Mouse (Mus musculus) hindbrain, postnatal 0 days (tissue): ENCODE measurements around the gene Zfyve27. TPM values are rescaled to one million over a fixed set of nuclear protein-coding genes. Genes with fewer than 3 reads are reported as not detected.
A peak's percentile ranks its signal among the peaks of the same experiment; 100 is the strongest.

Source experiments
- ATAC-seq: fragments of 200-750 bp; cut with Nextera tagmentation; 2 replicates; pipeline ENCODE4 v1.8.0; 2017; ENCODE audit warnings: mild to moderate bottlenecking, moderate TSS enrichment, moderate library complexity
- DNase-seq: peaks from one replicate; pipeline ENCODE4 v3.0.0-alpha.2; 2015; ENCODE audit warnings: low spot score
- H3K27ac ChIP-seq: fragments of 300-500 bp; sonication (generic); 2 replicates; pipeline ENCODE4 v1.5.1; 2014; ENCODE audit warnings: mild to moderate bottlenecking
- H3K27me3 ChIP-seq: fragments of 300-500 bp; sonication (generic); 2 replicates; pipeline ENCODE4 v1.6.1; 2014; ENCODE audit warnings: low read length, mixed read lengths; ENCODE audit not compliant: insufficient read depth
- H3K36me3 ChIP-seq: fragments of 300-500 bp; sonication (generic); 2 replicates; pipeline ENCODE4 v1.6.1; 2014; ENCODE audit warnings: low read length, mixed read lengths; ENCODE audit not compliant: insufficient read depth
- H3K4me1 ChIP-seq: fragments of 300-500 bp; sonication (generic); 2 replicates; pipeline ENCODE4 v1.6.1; 2014; ENCODE audit warnings: antibody characterized with exemption, low read length, mixed read lengths; ENCODE audit not compliant: insufficient read depth
- H3K4me2 ChIP-seq: fragments of 300-500 bp; sonication (generic); 2 replicates; pipeline ENCODE4 v1.6.1; 2014; ENCODE audit warnings: low read depth, mild to moderate bottlenecking, low read length, moderate library complexity, mixed read lengths
- H3K4me3 ChIP-seq: fragments of 300-500 bp; sonication (generic); 2 replicates; pipeline ENCODE4 v1.5.1; 2014; ENCODE audit warnings: low read length
- H3K9ac ChIP-seq: fragments of 300-500 bp; sonication (generic); replicated peaks from 2 replicates; pipeline ENCODE4 v1.6.1; 2014; ENCODE audit warnings: mild to moderate bottlenecking, low read length, moderate library complexity, mixed read lengths
- H3K9me3 ChIP-seq: fragments of 300-500 bp; sonication (generic); 2 replicates; pipeline ENCODE4 v1.6.1; 2016; ENCODE audit warnings: low read length, mixed read lengths
- CTCF ChIP-seq: IDR thresholded peaks from 2 replicates; pipeline ENCODE4 v1.5.1; 2016; ENCODE audit warnings: antibody characterized with exemption, control low read depth, low read depth
- WGBS: fragments of 180-500 bp; shearing (Covaris S2); extraction: QIAGEN DNeasy Blood & Tissue Kit; methylation state at CpG from one replicate; pipeline ENCODE4 v1.1.7; 2014; 5-methylcytosine and 5-hydroxymethylcytosine counted together
- polyA plus RNA-seq: library from polyadenylated mRNA; unstranded; fragments of >200 nt; fragmentation: Nextera tagmentation; extraction: Ambion mirVana; gene quantifications from 2 replicates; pipeline ENCODE4 v1.2.1, GENCODE M21; 2015
- total RNA-seq: library from RNA; depleted of rRNA; stranded (reverse); fragments of >200 nt; gene quantifications from 2 replicates; pipeline ENCODE4 v1.2.3, GENCODE M21; 2014

Zfyve27 gene
- total and polyA plus RNA-seq, 2 experiments from 2014 or later = 48.9 to 95.0 TPM

GRCm38 (mm10) chr19:42190494-42190893 is 26.7 kb downstream of the Zfyve27 start:
- no peak overlapping the region for H3K9ac ChIP-seq
- no peaks in the 10 kb centered on the region for H3K9me3 ChIP-seq
- H3K27me3 ChIP-seq = no peaks in the 10 kb centered on the region
- H3K27ac ChIP-seq = no peak overlapping the region
- H3K4me2 ChIP-seq = no peak overlapping the region
- peaks cover 23% of the 10 kb centered on the region for H3K36me3 ChIP-seq
- 23% methylated on average over 5 of the region's 5 CpGs for WGBS
- peak; percentile 87 for TF ChIP-seq CTCF
- ATAC-seq = peak; percentile 66
- DNase-seq = peak; percentile 73
- no peaks in the 10 kb centered on the region for H3K4me1 ChIP-seq
- H3K4me3 ChIP-seq = no peak overlapping the region

GRCm38 (mm10) chr19:42193311-42193710 is 29.6 kb downstream of the Zfyve27 start:
- no peak overlapping the region for H3K4me3 ChIP-seq
- 26% methylated on average over 2 of the region's 2 CpGs for WGBS
- no peaks in the 10 kb centered on the region for H3K4me1 ChIP-seq
- H3K9ac ChIP-seq = no peak overlapping the region
- H3K36me3 ChIP-seq = peaks cover 14% of the 10 kb centered on the region; the same call in 1 of the 2 replicates
- no peak overlapping the region for H3K4me2 ChIP-seq
- no peak for TF ChIP-seq CTCF
- DNase-seq = peak; percentile 42
- H3K27ac ChIP-seq = no peak overlapping the region; the same call in 1 of the 2 replicates
- H3K9me3 ChIP-seq = no peaks in the 10 kb centered on the region
- ATAC-seq = peak; percentile 48
- H3K27me3 ChIP-seq = 0 out of 2 replicates have a peak, but pooled peaks cover 2% of the 10 kb centered on the region

- no peak overlapping the region for H3K4me3 ChIP-seq
- H3K27me3 ChIP-seq = peaks cover 29% of the 10 kb centered on the region
- no peak overlapping the region for H3K4me2 ChIP-seq
- TF ChIP-seq CTCF = no peak
- H3K27ac ChIP-seq = no peak overlapping the region
- peaks cover 2% of the 10 kb centered on the region; the same call in 1 of the 2 replicates for H3K4me1 ChIP-seq
- H3K9me3 ChIP-seq = no peaks in the 10 kb centered on the region
- 78% methylated on average over 4 of the region's 4 CpGs for WGBS
- ATAC-seq = no peak
- no peak overlapping the region for H3K9ac ChIP-seq
- no peak for DNase-seq
- H3K36me3 ChIP-seq = 0 out of 2 replicates have a peak, but pooled peaks cover 3% of the 10 kb centered on the region
Measured at GRCm38 (mm10) chr19:42196378-42196777, 32.6 kb downstream of the Zfyve27 start.

- no peaks in the 10 kb centered on the region for H3K36me3 ChIP-seq
- peaks cover 4% of the 10 kb centered on the region; the same call in 1 of the 2 replicates for H3K4me1 ChIP-seq
- ATAC-seq = no peak
- H3K27ac ChIP-seq = no peak overlapping the region
- no peak overlapping the region for H3K4me2 ChIP-seq
- no peaks in the 10 kb centered on the region for H3K9me3 ChIP-seq
- no peak overlapping the region for H3K4me3 ChIP-seq
- no peak overlapping the region for H3K9ac ChIP-seq
- WGBS = 72% methylated on average over 4 of the region's 4 CpGs
- H3K27me3 ChIP-seq = peaks cover 36% of the 10 kb centered on the region
- peak; percentile 59 for TF ChIP-seq CTCF
- peak; percentile 42 for DNase-seq
Measured at GRCm38 (mm10) chr19:42197066-42197465, 33.3 kb downstream of the Zfyve27 start.

DNA sequence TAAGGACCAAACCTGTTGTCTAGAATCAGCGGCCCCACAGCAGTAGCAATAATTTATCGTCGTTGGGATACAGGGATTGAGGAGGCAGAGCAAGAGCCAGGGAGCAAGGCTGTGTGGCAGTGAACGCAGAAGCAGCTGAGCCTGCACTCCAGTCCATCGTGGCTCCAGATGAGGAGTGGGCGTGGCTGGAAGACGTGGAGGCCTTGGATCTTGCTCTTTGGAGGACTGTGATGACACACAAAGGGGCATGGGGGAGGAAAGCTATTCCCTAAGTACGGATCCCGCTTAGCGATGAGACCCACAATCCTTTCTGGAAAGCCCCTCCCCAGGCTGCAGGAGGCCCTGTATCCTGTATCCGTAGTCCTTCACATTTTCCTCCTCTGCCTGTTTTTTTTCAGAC is 34.3 kb downstream of the Zfyve27 start:
- Histone ChIP-seq H3K9me3 (no peaks in the 10 kb centered on the region), H3K9ac (no peak overlapping the region), H3K4me3 (no peak overlapping the region), H3K4me2 (no peak overlapping the region), H3K27me3 (peaks cover 45% of the 10 kb centered on the region), H3K27ac (no peak overlapping the region), H3K4me1 (peaks cover 4% of the 10 kb centered on the region; the same call in 1 of the 2 replicates), H3K36me3 (no peaks in the 10 kb centered on the region)
- no peak for TF ChIP-seq CTCF
- no peak for DNase-seq
- WGBS = 48% methylated on average over 11 of the region's 11 CpGs
- ATAC-seq = no peak

DNA sequence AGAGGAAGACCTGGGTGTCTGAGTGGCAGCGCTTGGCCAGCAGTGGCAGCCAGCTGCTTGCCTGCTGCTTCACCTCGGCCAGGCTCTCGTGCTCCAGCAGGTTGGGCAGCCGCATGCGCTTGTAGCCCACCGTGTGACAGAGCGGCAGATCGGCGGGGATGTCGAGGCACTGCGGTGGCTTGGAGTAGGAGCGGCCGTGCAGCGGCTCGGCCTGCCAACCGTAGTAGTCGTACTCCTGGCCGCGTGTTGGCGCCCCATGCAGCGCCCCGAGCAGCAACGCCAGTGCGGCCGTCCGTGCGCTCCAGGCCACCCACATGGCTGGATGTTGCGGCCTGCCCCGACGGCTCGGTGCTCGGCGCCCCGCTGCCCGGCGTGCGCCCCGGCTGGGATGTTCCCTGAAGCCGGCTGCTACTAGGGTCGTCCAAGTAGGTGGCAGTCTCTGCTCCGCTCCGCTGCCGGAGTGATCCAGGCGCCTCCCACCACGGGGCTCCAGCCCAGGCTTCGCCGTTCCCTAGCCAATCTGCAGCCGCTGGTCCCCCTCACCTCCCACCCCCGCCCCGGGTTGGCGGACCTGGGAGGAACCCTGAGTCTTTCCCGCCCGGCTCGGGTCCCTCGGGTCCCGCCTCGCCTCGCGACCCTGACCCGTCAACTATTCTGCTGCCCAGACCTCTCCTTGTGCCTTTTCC is 38.1 kb downstream of the Zfyve27 start, which contains the start of gene Sfrp5:
Sfrp5 (minus strand) TSS at position 557 of the 686 bp plus-strand sequence.
- peaks cover 4% of the 10 kb centered on the region; the same call in 1 of the 2 replicates for H3K4me1 ChIP-seq
- H3K4me2 ChIP-seq = peak within 1 kb of the TSS; percentile 47
- no peaks in the 10 kb centered on the region for H3K36me3 ChIP-seq
- ATAC-seq (0 out of 2 replicates have a peak, but pooled peaks have one; percentile 22), DNase-seq (peak; percentile 25)
- no peak for TF ChIP-seq CTCF
- no peaks in the 10 kb centered on the region for H3K9me3 ChIP-seq
- H3K27ac ChIP-seq = no peak within 1 kb of the TSS
- no peak within 1 kb of the TSS for H3K9ac ChIP-seq
- H3K27me3 ChIP-seq = peaks cover 48% of the 10 kb centered on the region
- WGBS = under 1% methylated on average over 58 of the region's 60 CpGs
- H3K4me3 ChIP-seq = peak within 1 kb of the TSS; percentile 26

DNA sequence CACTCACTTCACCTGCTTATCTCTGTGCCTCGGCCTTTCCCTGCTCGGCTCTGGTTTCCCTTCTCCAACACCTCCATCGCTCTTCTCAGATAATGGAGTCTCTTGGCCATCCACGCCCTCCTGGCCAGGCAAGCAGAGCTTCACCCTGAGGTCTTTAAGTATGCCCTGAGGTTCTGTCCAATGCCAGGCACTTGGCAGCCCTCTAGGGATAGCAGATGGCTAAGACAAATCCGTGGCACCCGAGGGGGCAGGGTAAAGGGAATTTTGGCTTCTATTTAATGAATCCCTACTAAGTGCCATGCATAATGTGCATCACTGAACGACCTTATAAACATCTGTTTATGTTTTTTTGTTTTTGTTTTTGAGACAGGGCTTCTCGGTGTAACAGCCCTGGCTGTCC is 38.7 kb downstream of the Zfyve27 start:
- no peaks in the 10 kb centered on the region for H3K9me3 ChIP-seq
- no peaks in the 10 kb centered on the region for H3K36me3 ChIP-seq
- no peak overlapping the region for H3K9ac ChIP-seq
- peaks cover 4% of the 10 kb centered on the region; the same call in 1 of the 2 replicates for H3K4me1 ChIP-seq
- H3K27me3 ChIP-seq = peaks cover 48% of the 10 kb centered on the region
- 40% methylated on average over 8 of the region's 8 CpGs for WGBS
- no peak overlapping the region; the same call in 1 of the 2 replicates for H3K4me3 ChIP-seq
- peak overlapping the region; percentile 47; the same call in 1 of the 2 replicates for H3K4me2 ChIP-seq
- ATAC-seq = no peak
- no peak for DNase-seq
- H3K27ac ChIP-seq = no peak overlapping the region
- TF ChIP-seq CTCF = no peak
